Mouse (Mus musculus): ENCODE measurements around the gene Gm13285.
"Not testable (repeated sequence)": the region's sequence is repeated elsewhere in the genome, so short reads cannot be mapped to it uniquely, and the experiment has no call there.

Gm13285 gene

DNA sequence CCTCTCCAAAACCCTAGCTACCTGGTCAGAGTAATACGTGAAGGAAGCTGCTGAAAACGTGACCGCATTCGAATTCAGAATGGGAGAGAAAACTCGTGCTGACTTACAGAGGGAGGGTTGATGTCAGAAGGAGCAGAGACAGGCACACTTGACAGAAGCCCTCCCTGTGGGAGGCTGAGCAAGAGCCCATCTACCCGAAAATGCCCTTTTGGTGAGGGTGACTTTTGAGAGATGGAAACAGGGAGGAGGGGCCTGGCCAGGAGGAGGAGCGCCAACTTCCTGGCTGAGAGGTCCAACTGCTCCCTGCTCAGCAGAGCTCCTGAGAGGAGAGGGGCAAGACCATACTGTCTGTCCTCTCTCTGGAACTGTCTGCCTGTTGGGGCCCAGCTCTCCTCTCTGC is at the start of gene Gm13285:
Gene Gm13285 (plus strand): TSS at position 301 of the 400 bp plus-strand sequence.
- DNase-seq (ENCODE audit: low spot score in 2 of 2), result not testable (repeated sequence)

DNA sequence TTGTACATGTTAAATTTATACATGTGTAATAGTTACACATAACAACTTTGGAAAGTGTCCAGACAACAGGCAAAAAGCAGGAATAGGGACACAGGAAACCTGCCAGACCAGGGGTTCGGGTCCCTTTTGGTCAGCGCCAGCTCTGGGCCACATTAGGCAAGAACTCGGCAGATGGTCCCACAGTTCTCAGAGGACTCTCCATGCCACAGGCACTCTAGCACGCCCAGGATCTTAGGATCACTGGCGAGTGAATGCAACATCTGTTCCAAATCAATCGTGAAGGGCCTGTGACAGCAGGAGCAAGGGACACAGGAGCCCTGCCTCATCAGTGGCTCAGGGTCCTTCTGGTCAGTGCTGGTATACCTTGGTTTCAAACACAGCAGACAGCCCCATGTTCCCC is 49.5 kb upstream of the Gm13285 start:
- DNase-seq (ENCODE audit: low spot score in 2 of 2), result no peak

DNA sequence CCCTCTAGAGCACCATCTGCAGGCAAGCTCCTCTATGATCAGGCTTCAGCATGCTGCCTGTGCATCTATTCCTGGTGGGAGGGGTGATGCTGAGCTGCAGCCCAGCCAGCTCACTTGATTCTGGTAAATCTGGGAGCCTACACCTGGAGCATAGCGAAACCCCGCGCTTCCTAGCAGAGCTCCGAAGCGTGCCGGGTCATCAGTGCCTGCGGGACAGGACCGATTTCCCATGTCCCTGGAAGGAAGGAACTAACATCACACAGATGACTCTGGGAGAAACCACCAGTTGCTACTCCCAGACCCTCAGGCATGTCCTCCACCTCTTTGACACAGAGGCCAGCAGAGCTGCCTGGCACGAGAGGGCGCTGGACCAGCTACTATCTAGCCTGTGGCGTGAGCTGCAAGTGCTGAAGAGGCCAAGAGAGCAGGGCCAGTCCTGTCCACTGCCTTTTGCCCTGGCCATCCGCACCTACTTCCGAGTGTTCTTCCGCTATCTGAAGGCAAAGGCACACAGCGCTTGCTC is 44.6 kb upstream of the Gm13285 start, which contains the start of gene Gm13271:
Gene Gm13271 (plus strand): TSS at position 51 of the 523 bp plus-strand sequence.
- DNase-seq (ENCODE audit: low spot score in 2 of 2), result peak; percentile 72 to 76

DNA sequence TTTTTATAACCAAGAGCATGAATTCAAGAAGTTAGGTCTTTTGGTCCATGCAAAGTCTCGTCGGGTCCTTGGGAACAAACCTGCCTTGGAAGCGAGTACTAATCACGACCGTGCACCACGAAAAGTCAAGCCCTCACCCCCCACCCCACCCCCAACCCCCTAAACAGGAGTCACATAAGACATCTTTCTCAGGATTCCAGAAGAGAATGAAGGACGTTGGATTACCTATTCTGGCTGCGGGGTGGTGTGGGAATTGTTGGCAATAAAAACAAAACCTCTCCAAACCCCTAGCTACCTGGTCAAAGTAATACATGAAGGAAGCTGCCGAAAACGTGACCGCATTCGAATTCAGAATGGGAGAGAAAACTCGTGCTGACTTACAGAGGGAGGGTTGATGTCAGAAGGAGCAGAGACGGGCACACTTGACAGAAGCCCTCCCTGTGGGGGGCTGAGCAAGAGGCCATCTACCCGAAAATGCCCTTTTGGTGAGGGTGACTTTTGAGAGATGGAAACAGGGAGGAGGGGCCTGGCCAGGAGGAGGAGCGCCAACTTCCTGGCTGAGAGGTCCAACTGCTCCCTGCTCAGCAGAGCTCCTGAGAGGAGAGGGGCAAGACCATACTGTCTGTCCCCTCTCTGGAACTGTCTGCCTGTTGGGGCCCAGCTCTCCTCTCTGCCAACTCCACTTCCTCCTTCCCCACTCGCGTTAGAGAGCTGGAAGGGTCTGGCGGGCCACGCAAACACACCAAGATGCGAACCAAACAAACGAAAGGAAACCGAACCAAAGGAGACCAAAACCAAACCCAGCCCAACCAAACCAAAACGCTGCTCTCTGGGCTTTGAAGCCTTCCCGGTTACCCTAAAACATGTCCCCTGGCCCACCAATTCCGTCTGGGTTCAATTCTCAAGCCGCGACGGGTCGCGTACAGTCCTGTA is 42.6 kb upstream of the Gm13285 start:
- not testable (repeated sequence) for DNase-seq (ENCODE audit: low spot score in 2 of 2)

DNA sequence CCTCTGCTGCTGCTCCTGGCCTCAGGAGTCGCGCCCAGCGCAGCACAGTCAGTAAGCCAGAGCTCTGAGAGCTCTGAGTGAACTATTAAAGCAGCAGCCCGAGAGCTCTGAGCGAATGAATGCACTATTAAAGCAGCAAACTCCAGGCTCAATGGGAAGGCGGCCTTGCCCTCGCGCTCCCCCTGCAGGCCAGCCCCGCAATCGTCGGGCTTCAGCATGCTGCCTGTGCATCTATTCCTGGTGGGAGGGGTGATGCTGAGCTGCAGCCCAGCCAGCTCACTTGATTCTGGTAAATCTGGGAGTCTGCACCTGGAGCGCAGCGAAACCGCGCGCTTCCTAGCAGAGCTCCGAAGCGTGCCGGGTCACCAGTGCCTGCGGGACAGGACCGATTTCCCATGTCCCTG is 41.8 kb upstream of the Gm13285 start:
- DNase-seq (ENCODE audit: low spot score in 2 of 2), result peak; percentile 87 to 96

DNA sequence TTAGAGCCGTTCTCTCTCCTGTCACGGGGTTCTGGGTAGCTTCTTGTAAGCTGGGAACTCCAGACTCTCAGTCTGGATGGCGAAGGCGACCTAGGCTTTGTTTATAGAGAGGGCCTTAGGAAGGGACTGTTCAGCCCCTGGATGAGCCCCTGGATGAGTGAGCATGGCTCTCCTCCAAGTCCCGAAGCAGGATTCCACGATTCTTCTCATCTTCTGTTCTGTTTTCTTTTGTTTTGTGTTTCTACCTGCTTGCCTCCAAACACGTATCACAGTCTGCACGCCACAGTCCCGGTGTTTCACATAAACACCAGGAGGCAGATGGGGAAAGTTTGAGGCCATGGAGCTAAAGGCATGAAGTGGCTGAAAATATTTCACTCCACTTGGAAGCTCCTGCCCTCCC is 40.7 kb upstream of the Gm13285 start:
- peak in 1 of 2 experiments; percentile 21 for DNase-seq (ENCODE audit: low spot score in 2 of 2)

DNA sequence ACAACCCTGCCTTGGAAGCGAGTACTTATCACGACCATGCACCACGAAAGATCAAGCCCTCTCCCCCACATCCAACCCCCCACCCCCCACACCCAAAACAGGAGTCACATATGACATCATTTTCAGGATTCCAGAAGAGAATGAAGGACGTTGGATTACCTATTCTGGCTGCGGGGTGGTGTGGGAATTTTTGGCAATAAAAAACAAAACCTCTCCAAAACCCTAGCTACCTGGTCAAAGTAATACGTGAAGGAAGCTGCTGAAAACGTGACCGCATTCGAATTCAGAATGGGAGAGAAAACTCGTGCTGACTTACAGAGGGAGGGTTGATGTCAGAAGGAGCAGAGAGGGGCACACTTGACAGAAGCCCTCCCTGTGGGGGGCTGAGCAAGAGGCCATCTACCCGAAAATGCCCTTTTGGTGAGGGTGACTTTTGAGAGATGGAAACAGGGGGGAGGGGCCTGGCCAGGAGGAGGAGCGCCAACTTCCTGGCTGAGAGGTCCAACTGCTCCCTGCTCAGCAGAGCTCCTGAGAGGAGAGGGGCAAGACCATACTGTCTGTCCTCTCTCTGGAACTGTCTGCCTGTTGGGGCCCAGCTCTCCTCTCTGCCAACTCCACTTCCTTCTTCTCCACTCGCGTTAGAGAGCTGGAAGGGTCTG is 39.7 kb upstream of the Gm13285 start, which contains the start of gene Gm13283:
Gene Gm13283 (plus strand): TSS at position 510 of the 659 bp plus-strand sequence.
- peak in 1 of 2 experiments; percentile 57 for DNase-seq (ENCODE audit: low spot score in 2 of 2)

DNA sequence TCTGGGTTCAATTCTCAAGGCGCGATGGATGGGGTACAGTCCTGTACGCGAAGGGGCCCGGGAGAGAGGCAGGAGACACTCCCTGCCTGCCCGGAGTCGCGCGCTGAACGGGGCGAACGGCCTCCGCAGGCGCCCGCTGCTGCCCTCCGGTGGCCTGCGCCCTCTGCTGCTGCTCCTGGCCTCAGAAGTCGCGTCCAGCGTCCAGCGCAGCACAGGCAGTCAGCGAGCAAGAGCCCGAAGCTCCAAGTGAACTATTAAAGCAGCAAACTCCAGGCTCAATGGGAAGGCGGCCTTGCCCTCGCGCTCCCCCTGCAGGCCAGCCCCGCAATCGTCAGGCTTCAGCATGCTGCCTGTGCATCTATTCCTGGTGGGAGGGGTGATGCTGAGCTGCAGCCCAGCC is 39.0 kb upstream of the Gm13285 start:
- DNase-seq (ENCODE audit: low spot score in 2 of 2), result peak in 1 of 2 experiments; percentile 59

DNA sequence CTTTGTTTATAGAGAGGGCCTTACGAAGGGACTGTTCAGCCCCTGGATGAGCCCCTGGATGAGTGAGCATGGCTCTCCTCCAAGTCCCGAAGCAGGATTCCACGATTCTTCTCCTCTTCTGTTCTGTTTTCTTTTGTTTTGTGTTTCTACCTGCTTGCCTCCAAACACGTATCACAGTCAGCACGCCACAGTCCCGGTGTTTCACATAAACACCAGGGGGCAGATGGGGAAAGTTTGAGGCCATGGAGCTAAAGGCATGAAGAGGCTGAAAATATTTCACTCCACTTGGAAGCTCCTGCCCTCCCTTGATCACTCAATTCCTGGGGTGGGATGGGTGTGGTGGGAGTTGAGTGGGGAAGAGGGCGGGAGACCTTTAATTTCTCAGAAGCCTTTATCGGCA is 37.7 kb upstream of the Gm13285 start:
- DNase-seq (ENCODE audit: low spot score in 2 of 2), result peak; percentile 64 to 71

DNA sequence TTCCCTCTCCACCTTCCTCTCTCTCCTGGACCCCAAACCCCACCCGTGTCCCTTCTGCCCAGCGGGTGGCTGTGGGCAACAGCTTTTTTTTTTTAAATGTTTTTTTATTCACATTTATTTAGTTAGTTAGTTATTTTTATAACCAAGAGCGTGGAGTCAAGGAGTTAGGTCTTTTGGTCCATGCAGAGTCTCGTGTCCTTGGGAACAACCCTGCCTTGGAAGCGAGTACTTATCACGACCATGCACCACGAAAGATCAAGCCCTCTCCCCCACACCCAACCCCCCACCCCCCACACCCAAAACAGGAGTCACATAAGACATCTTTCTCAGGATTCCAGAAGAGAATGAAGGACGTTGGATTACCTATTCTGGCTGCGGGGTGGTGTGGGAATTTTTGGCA is 37.1 kb upstream of the Gm13285 start:
- not testable (repeated sequence) for DNase-seq (ENCODE audit: low spot score in 2 of 2)

DNA sequence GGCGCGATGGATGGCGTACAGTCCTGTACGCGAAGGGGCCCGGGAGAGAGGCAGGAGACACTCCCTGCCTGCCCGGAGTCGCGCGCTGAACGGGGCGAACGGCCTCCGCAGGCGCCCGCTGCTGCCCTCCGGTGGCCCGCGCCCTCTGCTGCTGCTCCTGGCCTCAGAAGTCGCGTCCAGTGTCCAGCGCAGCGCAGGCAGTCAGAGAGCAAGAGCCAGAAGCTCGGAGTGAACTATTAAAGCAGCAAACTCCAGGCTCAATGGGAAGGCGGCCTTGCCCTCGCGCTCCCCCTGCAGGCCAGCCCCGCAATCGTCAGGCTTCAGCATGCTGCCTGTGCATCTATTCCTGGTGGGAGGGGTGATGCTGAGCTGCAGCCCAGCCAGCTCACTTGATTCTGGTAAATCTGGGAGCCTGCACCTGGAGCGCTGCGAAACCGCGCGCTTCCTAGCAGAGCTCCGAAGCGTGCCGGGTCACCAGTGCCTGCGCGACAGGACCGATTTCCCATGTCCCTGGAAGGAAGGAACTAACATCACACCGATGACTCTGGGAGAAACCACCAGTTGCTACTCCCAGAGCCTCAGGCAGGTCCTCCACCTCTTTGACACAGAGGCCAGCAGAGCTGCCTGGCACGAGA is 36.0 kb upstream of the Gm13285 start:
- peak in 1 of 2 experiments; percentile 26 for DNase-seq (ENCODE audit: low spot score in 2 of 2)

DNA sequence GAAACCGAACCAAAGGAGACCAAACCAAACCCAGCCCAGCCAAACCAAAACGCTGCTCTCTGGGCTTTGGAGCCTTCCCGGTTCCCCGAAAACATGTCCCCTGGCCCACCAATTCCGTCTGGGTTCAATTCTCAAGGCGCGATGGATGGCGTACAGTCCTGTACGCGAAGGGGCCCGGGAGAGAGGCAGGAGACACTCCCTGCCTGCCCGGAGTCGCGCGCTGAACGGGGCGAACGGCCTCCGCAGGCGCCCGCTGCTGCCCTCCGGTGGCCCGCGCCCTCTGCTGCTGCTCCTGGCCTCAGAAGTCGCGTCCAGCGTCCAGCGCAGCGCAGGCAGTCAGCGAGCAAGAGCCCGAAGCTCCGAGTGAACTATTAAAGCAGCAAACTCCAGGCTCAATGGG is 25.9 kb upstream of the Gm13285 start, which contains the start of gene Gm13290:
Gene Gm13290 (plus strand): TSS at position 301 of the 400 bp plus-strand sequence.
- DNase-seq (ENCODE audit: low spot score in 2 of 2), result not testable (repeated sequence)

DNA sequence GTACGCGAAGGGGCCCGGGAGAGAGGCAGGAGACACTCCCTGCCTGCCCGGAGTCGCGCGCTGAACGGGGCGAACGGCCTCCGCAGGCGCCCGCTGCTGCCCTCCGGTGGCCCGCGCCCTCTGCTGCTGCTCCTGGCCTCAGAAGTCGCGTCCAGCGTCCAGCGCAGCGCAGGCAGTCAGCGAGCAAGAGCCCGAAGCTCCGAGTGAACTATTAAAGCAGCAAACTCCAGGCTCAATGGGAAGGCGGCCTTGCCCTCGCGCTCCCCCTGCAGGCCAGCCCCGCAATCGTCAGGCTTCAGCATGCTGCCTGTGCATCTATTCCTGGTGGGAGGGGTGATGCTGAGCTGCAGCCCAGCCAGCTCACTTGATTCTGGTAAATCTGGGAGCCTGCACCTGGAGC is 22.8 kb upstream of the Gm13285 start, which contains the start of gene Gm13289:
Gene Gm13289 (plus strand): TSS at position 301 of the 400 bp plus-strand sequence.
- not testable (repeated sequence) for DNase-seq (ENCODE audit: low spot score in 2 of 2)

DNA sequence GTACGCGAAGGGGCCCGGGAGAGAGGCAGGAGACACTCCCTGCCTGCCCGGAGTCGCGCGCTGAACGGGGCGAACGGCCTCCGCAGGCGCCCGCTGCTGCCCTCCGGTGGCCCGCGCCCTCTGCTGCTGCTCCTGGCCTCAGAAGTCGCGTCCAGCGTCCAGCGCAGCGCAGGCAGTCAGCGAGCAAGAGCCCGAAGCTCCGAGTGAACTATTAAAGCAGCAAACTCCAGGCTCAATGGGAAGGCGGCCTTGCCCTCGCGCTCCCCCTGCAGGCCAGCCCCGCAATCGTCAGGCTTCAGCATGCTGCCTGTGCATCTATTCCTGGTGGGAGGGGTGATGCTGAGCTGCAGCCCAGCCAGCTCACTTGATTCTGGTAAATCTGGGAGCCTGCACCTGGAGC is 19.9 kb upstream of the Gm13285 start, which contains the start of gene Gm13272:
Gene Gm13272 (plus strand): TSS at position 301 of the 400 bp plus-strand sequence.
- DNase-seq (ENCODE audit: low spot score in 2 of 2), result not testable (repeated sequence)

DNA sequence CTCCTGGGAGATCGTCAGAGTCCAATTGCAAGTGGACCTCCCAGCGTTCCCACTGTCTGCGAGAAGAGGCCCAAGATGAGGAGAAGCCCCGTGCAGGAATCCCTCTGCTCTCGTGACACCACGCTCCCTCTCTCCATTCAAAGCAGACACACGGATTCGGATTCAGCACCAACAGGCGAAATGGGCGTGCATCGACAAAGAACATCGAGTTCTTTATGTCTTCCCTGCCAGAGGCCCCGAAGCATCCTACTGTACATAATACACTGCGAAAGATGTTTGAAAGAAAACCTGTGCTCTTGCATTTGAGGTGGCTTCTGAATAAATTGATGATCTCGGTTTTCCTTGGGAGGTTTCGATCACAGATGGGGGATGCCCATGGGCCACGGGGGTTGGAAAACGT is 19.1 kb upstream of the Gm13285 start:
- DNase-seq (ENCODE audit: low spot score in 2 of 2), result not testable (repeated sequence)

DNA sequence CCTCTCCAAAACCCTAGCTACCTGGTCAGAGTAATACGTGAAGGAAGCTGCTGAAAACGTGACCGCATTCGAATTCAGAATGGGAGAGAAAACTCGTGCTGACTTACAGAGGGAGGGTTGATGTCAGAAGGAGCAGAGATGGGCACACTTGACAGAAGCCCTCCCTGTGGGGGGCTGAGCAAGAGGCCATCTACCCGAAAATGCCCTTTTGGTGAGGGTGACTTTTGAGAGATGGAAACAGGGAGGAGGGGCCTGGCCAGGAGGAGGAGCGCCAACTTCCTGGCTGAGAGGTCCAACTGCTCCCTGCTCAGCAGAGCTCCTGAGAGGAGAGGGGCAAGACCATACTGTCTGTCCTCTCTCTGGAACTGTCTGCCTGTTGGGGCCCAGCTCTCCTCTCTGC is 17.6 kb upstream of the Gm13285 start, which contains the start of gene Ifnz:
Gene Ifnz (plus strand): TSS at position 301 of the 400 bp plus-strand sequence.
- not testable (repeated sequence) for DNase-seq (ENCODE audit: low spot score in 2 of 2)

DNA sequence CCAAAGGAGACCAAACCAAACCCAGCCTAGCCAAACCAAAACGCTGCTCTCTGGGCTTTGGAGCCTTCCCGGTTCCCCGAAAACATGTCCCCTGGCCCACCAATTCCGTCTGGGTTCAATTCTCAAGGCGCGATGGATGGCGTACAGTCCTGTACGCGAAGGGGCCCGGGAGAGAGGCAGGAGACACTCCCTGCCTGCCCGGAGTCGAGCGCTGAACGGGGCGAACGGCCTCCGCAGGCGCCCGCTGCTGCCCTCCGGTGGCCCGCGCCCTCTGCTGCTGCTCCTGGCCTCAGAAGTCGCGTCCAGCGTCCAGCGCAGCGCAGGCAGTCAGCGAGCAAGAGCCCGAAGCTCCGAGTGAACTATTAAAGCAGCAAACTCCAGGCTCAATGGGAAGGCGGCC is 17.1 kb upstream of the Gm13285 start:
- not testable (repeated sequence) for DNase-seq (ENCODE audit: low spot score in 2 of 2)

DNA sequence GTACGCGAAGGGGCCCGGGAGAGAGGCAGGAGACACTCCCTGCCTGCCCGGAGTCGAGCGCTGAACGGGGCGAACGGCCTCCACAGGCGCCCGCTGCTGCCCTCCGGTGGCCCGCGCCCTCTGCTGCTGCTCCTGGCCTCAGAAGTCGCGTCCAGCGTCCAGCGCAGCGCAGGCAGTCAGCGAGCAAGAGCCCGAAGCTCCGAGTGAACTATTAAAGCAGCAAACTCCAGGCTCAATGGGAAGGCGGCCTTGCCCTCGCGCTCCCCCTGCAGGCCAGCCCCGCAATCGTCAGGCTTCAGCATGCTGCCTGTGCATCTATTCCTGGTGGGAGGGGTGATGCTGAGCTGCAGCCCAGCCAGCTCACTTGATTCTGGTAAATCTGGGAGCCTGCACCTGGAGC is 14.1 kb upstream of the Gm13285 start, which contains the start of gene Gm13276:
Gene Gm13276 (plus strand): TSS at position 301 of the 400 bp plus-strand sequence.
- DNase-seq (ENCODE audit: low spot score in 2 of 2), result not testable (repeated sequence)

DNA sequence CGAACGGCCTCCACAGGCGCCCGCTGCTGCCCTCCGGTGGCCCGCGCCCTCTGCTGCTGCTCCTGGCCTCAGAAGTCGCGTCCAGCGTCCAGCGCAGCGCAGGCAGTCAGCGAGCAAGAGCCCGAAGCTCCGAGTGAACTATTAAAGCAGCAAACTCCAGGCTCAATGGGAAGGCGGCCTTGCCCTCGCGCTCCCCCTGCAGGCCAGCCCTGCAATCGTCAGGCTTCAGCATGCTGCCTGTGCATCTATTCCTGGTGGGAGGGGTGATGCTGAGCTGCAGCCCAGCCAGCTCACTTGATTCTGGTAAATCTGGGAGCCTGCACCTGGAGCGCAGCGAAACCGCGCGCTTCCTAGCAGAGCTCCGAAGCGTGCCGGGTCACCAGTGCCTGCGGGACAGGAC is 11.1 kb upstream of the Gm13285 start, which contains the start of gene Gm13277:
Gene Gm13277 (plus strand): TSS at position 231 of the 400 bp plus-strand sequence.
- DNase-seq (ENCODE audit: low spot score in 2 of 2), result peak; percentile 22 to 74

DNA sequence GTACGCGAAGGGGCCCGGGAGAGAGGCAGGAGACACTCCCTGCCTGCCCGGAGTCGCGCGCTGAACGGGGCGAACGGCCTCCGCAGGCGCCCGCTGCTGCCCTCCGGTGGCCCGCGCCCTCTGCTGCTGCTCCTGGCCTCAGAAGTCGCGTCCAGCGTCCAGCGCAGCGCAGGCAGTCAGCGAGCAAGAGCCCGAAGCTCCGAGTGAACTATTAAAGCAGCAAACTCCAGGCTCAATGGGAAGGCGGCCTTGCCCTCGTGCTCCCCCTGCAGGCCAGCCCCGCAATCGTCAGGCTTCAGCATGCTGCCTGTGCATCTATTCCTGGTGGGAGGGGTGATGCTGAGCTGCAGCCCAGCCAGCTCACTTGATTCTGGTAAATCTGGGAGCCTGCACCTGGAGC is 8.2 kb upstream of the Gm13285 start, which contains the start of gene Gm13278:
Gene Gm13278 (plus strand): TSS at position 301 of the 400 bp plus-strand sequence.
- DNase-seq (ENCODE audit: low spot score in 2 of 2), result not testable (repeated sequence)
